Mouse (Mus musculus): ENCODE results near the gene F8a.
"Not testable (repeated sequence)": the region's sequence is repeated elsewhere in the genome, so short reads cannot be mapped to it uniquely, and the experiment has no call there.

- not testable (repeated sequence) for TF ChIP-seq CTCF (IDR thresholded peaks at IDR 0.05; ENCODE audit: control insufficient read depth, insufficient read depth, insufficient replicate concordance, low read depth, low read length); POLR2A (IDR thresholded peaks at IDR 0.05; ENCODE audit: control insufficient read depth, low read depth, low read length)
These were observed 14.1 kb upstream of the F8a start, which contains the start of gene Xlr4b for GRCm38 (mm10) chrX:73213819-73214564.
